Mouse (Mus musculus) heart, adult 2 months (tissue): Measurements from ENCODE around the gene Apof. TPM values are rescaled to one million over a fixed set of nuclear protein-coding genes. Genes with fewer than 3 reads are reported as not detected.
A peak's percentile ranks its signal among the peaks of the same experiment; 100 is the strongest.

Experiments used
- DNase-seq, 2 experiments: peaks; one replicate each; pipeline ENCODE4 v3.0.0; 2021
- H3K27ac ChIP-seq: fragments of 200-600 bp; 2 replicates; pipeline ENCODE4 v1.8.1; 2022
- H3K27me3 ChIP-seq: fragments of 200-500 bp; 2 replicates; pipeline ENCODE4 v1.6.1; 2012; ENCODE audit warnings: mild to moderate bottlenecking, low read length, inconsistent platforms, mixed read lengths; ENCODE audit not compliant: control insufficient read depth, insufficient read depth
- H3K36me3 ChIP-seq: fragments of 200-500 bp; 2 replicates; pipeline ENCODE4 v1.6.1; 2012; ENCODE audit warnings: low read length, inconsistent platforms; ENCODE audit not compliant: control insufficient read depth, insufficient read depth
- H3K4me1 ChIP-seq: fragments of 200-500 bp; 2 replicates; pipeline ENCODE4 v1.6.1; 2011; ENCODE audit warnings: low read length; ENCODE audit not compliant: control insufficient read depth, insufficient read depth
- H3K4me3 ChIP-seq: fragments of 200-600 bp; 2 replicates; pipeline ENCODE4 v1.8.1; 2022
- H3K79me2 ChIP-seq: fragments of 200-500 bp; replicated peaks from 2 replicates; pipeline ENCODE4 v1.6.1; 2012; ENCODE audit warnings: mild to moderate bottlenecking, inconsistent platforms, low read length, moderate library complexity, mixed read lengths; ENCODE audit not compliant: control insufficient read depth, insufficient read depth
- H3K9ac ChIP-seq: fragments of 200-500 bp; 2 replicates; pipeline ENCODE4 v1.6.1; 2012; ENCODE audit warnings: low read depth, mild to moderate bottlenecking, control low read depth, inconsistent platforms, low read length, mixed read lengths
- CTCF ChIP-seq: fragments of 200-600 bp; IDR thresholded peaks from 2 replicates; pipeline ENCODE4 v1.8.1; 2022; ENCODE audit warnings: antibody characterized with exemption, mild to moderate bottlenecking, moderate library complexity
- EP300 ChIP-seq: fragments of 200-500 bp; IDR thresholded peaks from 2 replicates; pipeline ENCODE4 v1.6.1; 2011; ENCODE audit warnings: low read depth, low read length, control low read depth; ENCODE audit not compliant: insufficient read depth
- POLR2A ChIP-seq: fragments of 200-500 bp; IDR thresholded peaks from 2 replicates; pipeline ENCODE4 v1.6.1; 2011; ENCODE audit warnings: mild to moderate bottlenecking, low read depth, low read length, control low read depth; ENCODE audit not compliant: insufficient read depth
- WGBS: fragments of 180-500 bp; shearing (Covaris S2); methylation state at CpG from one replicate; pipeline ENCODE4 v1.1.7; 2018; 5-methylcytosine and 5-hydroxymethylcytosine counted together
- intact Hi-C: fragments of 180-260 bp; cut with DNase I; formaldehyde crosslinking; loops from one replicate; pipeline ENCODE4 v1.15.1; 2025
- polyA plus RNA-seq: library from polyadenylated mRNA; depleted of rRNA; stranded (reverse); fragments of >200 nt; gene quantifications from 2 replicates; pipeline ENCODE4 v1.2.3, GENCODE M21; 2012
- total RNA-seq, 2 experiments: library from RNA; stranded (reverse); gene quantifications; 2 replicates each; pipeline ENCODE4 v1.2.3; 2021

Apof gene
- total and polyA plus RNA-seq, 3 experiments, result not detected

DNA sequence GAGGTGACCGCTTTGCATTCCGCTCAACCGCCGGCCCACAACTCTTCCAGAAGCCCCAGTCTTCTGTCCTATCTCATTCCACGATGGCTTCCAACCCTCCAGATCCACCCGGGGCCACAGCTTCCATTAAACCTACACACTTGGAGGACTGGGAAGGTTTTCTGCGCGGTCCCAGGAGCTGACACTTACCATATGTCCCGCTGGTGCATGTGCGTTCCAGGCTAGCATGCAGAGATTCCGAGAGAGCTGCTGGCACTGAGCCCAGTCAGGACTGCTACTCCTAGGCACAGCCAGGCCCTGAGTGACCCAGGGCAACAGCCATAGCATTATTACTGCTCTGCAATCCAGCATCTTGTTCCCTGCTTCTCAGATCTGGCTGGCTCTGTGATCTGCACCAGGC lies 29.2 kb downstream of the Apof start:
- Histone ChIP-seq H3K9ac (no peak overlapping the region), H3K4me3 (no peak overlapping the region), H3K27ac (no peak overlapping the region), H3K27me3 (no peaks in the 10 kb centered on the region), H3K79me2 (no peaks in the 10 kb centered on the region), H3K36me3 (0 out of 2 replicates have a peak, but pooled peaks cover 2% of the 10 kb centered on the region), H3K4me1 (peaks cover 2% of the 10 kb centered on the region)
- 39% methylated on average over 11 of the region's 11 CpGs for WGBS
- DNase-seq, result peak; percentile 41 to 47
- intact Hi-C loops, result no loop called here
- TF ChIP-seq POLR2A, result no peak
- no peak for TF ChIP-seq CTCF

DNA sequence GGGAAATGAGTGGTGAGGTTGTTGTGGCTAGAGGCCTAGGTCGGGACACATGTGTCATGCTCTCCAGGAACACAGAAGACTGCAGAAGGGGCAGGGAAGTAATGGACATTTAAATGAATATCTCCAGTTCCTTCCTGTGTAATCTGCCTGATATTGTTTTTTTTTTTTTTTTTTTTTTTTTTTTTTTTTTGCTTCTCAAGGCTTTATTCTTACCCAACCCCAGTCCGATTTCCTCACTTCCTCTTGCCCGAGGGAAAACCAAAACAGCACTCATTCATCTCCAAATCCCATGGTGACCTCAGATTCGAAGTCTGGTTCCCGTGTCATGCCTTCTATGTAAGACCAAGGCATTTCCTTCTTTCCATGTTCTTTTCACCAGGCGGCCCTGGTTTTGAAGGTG lies 29.8 kb downstream of the Apof start:
- no peak for DNase-seq
- no peak overlapping the region for H3K4me3 ChIP-seq
- H3K9ac ChIP-seq, result no peak overlapping the region

GRCm38 (mm10) chr10:128298702-128299171 lies 30.3 kb downstream of the Apof start, which contains the start of gene Il23a:
Gene Il23a, minus strand, starts transcription at chr10:128298752.
- 73% methylated on average over 11 of the region's 11 CpGs for WGBS
- H3K9ac ChIP-seq, result no peak within 1 kb of the TSS

More for the DNA sequence above, 29.8 kb downstream of the Apof start:
- H3K27ac ChIP-seq, result no peak overlapping the region
- intact Hi-C loops, result no loop called here
- H3K79me2 ChIP-seq, result no peaks in the 10 kb centered on the region
- 36% methylated on average over 6 of the region's 6 CpGs for WGBS
- no peak for TF ChIP-seq POLR2A
- TF ChIP-seq EP300, result no peak
- TF ChIP-seq CTCF, result no peak
- H3K4me1 ChIP-seq, result peaks cover 2% of the 10 kb centered on the region
- no peaks in the 10 kb centered on the region for H3K27me3 ChIP-seq
- H3K36me3 ChIP-seq, result 0 out of 2 replicates have a peak, but pooled peaks cover 2% of the 10 kb centered on the region

GRCm38 (mm10) chr10:128302357-128302756 lies 33.9 kb downstream of the Apof start:
- 21% methylated on average over 3 of the region's 3 CpGs for WGBS
- Histone ChIP-seq H3K36me3 (0 out of 2 replicates have a peak, but pooled peaks cover 2% of the 10 kb centered on the region), H3K9ac (peak overlapping the region; percentile 75), H3K4me3 (peak overlapping the region; percentile 88), H3K4me1 (peaks cover 8% of the 10 kb centered on the region), H3K79me2 (no peaks in the 10 kb centered on the region), H3K27me3 (no peaks in the 10 kb centered on the region), H3K27ac (peak overlapping the region; percentile 100)
- TF ChIP-seq POLR2A, result no peak
- TF ChIP-seq CTCF, result no peak
- TF ChIP-seq EP300, result no peak
- no peak for DNase-seq
- intact Hi-C loops, result loop anchor here (5.0 kb wide), 1 partner anchor 325 kb away; the partner anchor contains the start of gene Rps26

More at GRCm38 (mm10) chr10:128298702-128299171, 30.3 kb downstream of the Apof start, which contains the start of gene Il23a:
- 0 out of 2 replicates have a peak, but pooled peaks cover 2% of the 10 kb centered on the region for H3K36me3 ChIP-seq
- no peak within 1 kb of the TSS for H3K4me3 ChIP-seq
- no peaks in the 10 kb centered on the region for H3K79me2 ChIP-seq
- H3K27ac ChIP-seq, result no peak within 1 kb of the TSS
- no peaks in the 10 kb centered on the region for H3K27me3 ChIP-seq
- peaks cover 3% of the 10 kb centered on the region for H3K4me1 ChIP-seq
- DNase-seq, result no peak
- intact Hi-C loops, result no loop called here
- TF ChIP-seq EP300 (no peak), CTCF (no peak), POLR2A (no peak)

- peaks cover 7% of the 10 kb centered on the region for H3K4me1 ChIP-seq
- H3K27ac ChIP-seq, result peak overlapping the region; percentile 100
- H3K79me2 ChIP-seq, result no peaks in the 10 kb centered on the region
- H3K36me3 ChIP-seq, result 0 out of 2 replicates have a peak, but pooled peaks cover 2% of the 10 kb centered on the region
- DNase-seq, result no peak
- 0% methylated on average over 9 of the region's 9 CpGs for WGBS
- intact Hi-C loops, result loop anchor here (5.0 kb wide), 1 partner anchor 325 kb away; the partner anchor contains the start of gene Rps26
- H3K27me3 ChIP-seq, result no peaks in the 10 kb centered on the region
- TF ChIP-seq EP300 (no peak), CTCF (no peak), POLR2A (no peak)
- peak overlapping the region; percentile 88 for H3K4me3 ChIP-seq
- peak overlapping the region; percentile 75 for H3K9ac ChIP-seq
Observed at GRCm38 (mm10) chr10:128302785-128303125, 34.3 kb downstream of the Apof start.

DNA sequence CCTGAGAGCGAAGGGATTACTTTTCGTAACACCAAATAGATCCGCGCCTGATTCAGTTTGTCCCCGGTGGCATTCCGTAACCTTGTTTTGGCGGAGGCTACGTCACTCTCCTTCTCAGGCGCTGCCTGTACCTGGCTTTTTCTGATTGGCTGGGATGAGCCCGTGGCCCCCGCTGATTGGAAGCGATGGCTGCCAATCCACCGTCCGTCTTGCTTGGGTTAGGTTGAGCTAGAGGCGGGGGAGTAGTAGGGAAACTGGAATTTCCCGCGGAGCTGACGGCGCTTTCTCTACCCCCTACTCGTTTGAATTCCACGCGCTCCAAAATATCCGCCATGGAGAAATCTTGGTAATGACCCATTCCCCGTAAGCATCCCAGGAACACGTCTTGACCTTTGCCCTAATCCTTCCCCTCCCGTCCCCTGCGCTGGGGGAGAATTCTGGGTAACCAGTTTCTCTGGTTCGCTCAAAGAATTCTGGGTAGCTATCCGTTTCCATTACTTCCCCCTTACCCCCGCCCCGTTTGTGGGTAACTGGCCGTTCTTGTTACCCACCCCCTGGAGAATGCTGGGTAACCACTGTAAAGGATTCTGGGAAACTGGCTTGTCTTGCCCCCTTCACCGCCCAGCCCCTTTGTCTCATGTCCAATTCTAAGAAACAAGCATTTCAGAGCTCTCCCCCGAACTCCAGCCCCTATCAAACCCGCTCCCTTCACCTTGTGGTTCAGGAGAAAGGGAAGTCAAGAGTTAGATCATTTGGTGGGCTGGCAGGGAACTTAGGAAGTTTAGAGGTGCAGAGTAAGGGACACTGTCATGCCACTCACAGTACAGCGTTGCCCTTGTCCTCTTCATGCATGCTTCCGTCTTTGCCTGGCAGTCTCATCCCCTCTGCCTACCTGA lies 34.9 kb downstream of the Apof start, which contains the start of gene Pan2:
Pan2 (plus strand) TSS at position 210 of the 896 bp plus-strand sequence.
- Histone ChIP-seq H3K9ac (peak within 1 kb of the TSS; percentile 75), H3K4me3 (peak within 1 kb of the TSS; percentile 88), H3K36me3 (0 out of 2 replicates have a peak, but pooled peaks cover 2% of the 10 kb centered on the region), H3K4me1 (peaks cover 6% of the 10 kb centered on the region), H3K79me2 (no peaks in the 10 kb centered on the region), H3K27ac (peak within 1 kb of the TSS; percentile 100), H3K27me3 (no peaks in the 10 kb centered on the region)
- WGBS, result under 1% methylated on average over 37 of the region's 37 CpGs
- intact Hi-C loops, result loop anchor here (5.0 kb wide), 1 partner anchor 324 kb away; the partner anchor contains the start of gene Rps26
- DNase-seq, result peak; percentile 100
- TF ChIP-seq CTCF, result no peak
- TF ChIP-seq POLR2A, result peak; percentile 74
- peak; percentile 41; the same call in 1 of the 2 replicates for TF ChIP-seq EP300
